Mouse (Mus musculus) embryonic fibroblast, embryonic 13.5 days (primary cell): ENCODE measurements at regions not wholly inside any gene's neighbourhood (a gene's known extent, or its start where the extent isn't known, plus 50 kb on each side); places are given as distances from the start of the nearest gene placed in this dataset.

Source experiments
- CTCF ChIP-seq: IDR thresholded peaks from 2 replicates; pipeline ENCODE4 v1.5.1; 2011; ENCODE audit warnings: mild to moderate bottlenecking, control low read depth, low read length, moderate library complexity, borderline replicate concordance; ENCODE audit not compliant: insufficient read depth
- POLR2A ChIP-seq: IDR thresholded peaks from 2 replicates; pipeline ENCODE4 v1.6.1; 2011; ENCODE audit warnings: low read depth, mild to moderate bottlenecking, control low read depth, low read length, moderate library complexity

- TF ChIP-seq POLR2A (no peak), CTCF (no peak)
These were observed 2926.3 kb upstream of the 5930422O12Rik start for GRCm38 (mm10) chr8:30502164-30502563.
